7 mouse cellular contexts compared by ENCODE assay signal in the genomic region with DNA sequence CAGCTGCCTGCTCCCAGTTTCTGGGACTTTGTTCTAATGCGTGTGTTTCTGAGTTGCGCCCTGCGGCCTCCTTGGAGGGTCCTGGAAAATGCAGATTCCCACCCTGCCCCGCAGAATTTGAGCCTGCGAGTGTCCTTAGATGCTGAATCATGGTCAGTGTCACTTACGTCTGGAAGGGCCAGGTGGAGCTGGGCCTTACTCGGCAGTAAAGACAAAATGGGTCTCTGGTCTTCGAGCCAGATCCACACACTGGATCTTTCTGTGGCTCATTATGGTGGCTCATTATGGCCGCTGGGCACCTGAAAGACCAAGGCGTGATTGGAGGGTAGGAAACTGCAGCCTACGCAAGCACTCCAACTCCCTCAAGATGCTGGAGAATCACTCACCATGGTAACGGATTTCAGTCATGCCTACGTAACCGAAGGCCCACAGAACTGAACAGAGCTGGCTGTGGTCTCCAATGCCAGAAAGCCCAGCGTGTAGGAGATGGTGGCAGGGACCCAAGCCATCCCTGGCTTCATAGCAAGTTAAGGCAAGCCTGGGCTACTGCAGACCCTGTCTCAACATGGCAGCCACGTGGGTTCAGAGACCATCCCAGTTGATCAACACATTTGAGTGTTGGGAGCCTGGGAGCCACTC. TPM values are rescaled to one million over a fixed set of nuclear protein-coding genes. Genes with fewer than 3 reads are reported as not detected.
DNase-seq lines count a peak whose midpoint lies in the region; ATAC-seq and TF ChIP-seq lines count a peak whose summit lies in the region.

No protein-coding gene starts in this region.

- peaks cover 3 to 34% of the 10 kb centered on the region in 2 experiments for H3K4me1 ChIP-seq in ES-E14 (ENCODE audit: control insufficient read depth in 2 of 2, insufficient read depth in 2 of 2, low read length in 2 of 2, poor library complexity in 1 of 2)
- H3K4me1 ChIP-seq in forebrain, postnatal 0 days (ENCODE audit: insufficient read depth): peaks cover 17% of the 10 kb centered on the region
- peaks cover 5% of the 10 kb centered on the region for H3K4me1 ChIP-seq in midbrain, embryonic 11.5 days (ENCODE audit: control insufficient read depth, insufficient read depth, low read length)

- no peaks in the 10 kb centered on the region for H3K79me3 ChIP-seq in C2C12 (ENCODE audit: low read depth)

- WGBS in forebrain, postnatal 0 days: 64% methylated on average over 16 of the region's 16 CpGs
- WGBS in midbrain, embryonic 11.5 days: 77% methylated on average over 16 of the region's 16 CpGs

- H3ac ChIP-seq in C2C12 (ENCODE audit: control insufficient read depth, insufficient read length, low read depth): no peak overlapping the region

- H3K27me3 ChIP-seq in C2C12 (ENCODE audit: control insufficient read depth, insufficient read depth, insufficient read length): peaks cover 7% of the 10 kb centered on the region
- H3K27me3 ChIP-seq in forebrain, postnatal 0 days (ENCODE audit: insufficient read depth, low read length): no peaks in the 10 kb centered on the region
- 0 out of 2 replicates have a peak, but pooled peaks cover 2% of the 10 kb centered on the region for H3K27me3 ChIP-seq in midbrain, embryonic 11.5 days (ENCODE audit: control insufficient read depth, insufficient read depth, low read length)

- H3K4me3 ChIP-seq in C2C12 (ENCODE audit: insufficient read depth, poor library complexity, severe bottlenecking) (peak overlapping the region; percentile 56), ES-E14 (ENCODE audit: insufficient read depth in 1 of 2, low read depth in 1 of 2, low read length in 2 of 2, poor library complexity in 1 of 2, severe bottlenecking in 1 of 2) (peak overlapping the region; percentile 55 to 63)
- peak overlapping the region; percentile 61 for H3K4me3 ChIP-seq in forebrain, postnatal 0 days (ENCODE audit: low read depth, low read length)
- peak overlapping the region; percentile 48 for H3K4me3 ChIP-seq in midbrain, embryonic 11.5 days (ENCODE audit: low read depth, low read length)

- H3K36me3 ChIP-seq in C2C12 (ENCODE audit: control insufficient read depth, insufficient read depth) (no peaks in the 10 kb centered on the region), ES-E14 (ENCODE audit: control insufficient read depth, insufficient read depth, low read length, poor library complexity, severe bottlenecking) (peaks cover 7% of the 10 kb centered on the region)
- peaks cover 6% of the 10 kb centered on the region; the same call in 1 of the 2 replicates for H3K36me3 ChIP-seq in forebrain, postnatal 0 days (ENCODE audit: insufficient read depth)
- H3K36me3 ChIP-seq in midbrain, embryonic 11.5 days (ENCODE audit: control insufficient read depth, insufficient read depth, low read length): no peaks in the 10 kb centered on the region

- peak; percentile 43 for ATAC-seq in forebrain, postnatal 0 days
- ATAC-seq in midbrain, embryonic 11.5 days (ENCODE audit: low FRiP score): no peak
- no peak for ATAC-seq in monocyte, adult 5-6 weeks (replicated peaks; ENCODE audit: insufficient number of reproducible peaks, low FRiP score, low TSS enrichment, poor library complexity, severe bottlenecking)

- no peak for TF ChIP-seq CTCF in C2C12 (IDR thresholded peaks at IDR 0.05; ENCODE audit: control insufficient read depth, insufficient read depth, insufficient read length)
- TF ChIP-seq CTCF in forebrain, postnatal 0 days (IDR thresholded peaks at IDR 0.05; ENCODE audit: low read depth): no peak

- in situ Hi-C loops in ES-E14 (cut with MboI; ENCODE audit: low sequenced_read_pairs in 2 of 2, unreplicated experiment in 2 of 2): no loop called here

- H3K9ac ChIP-seq in ES-E14 (ENCODE audit: insufficient read depth, low read depth, low read length, poor library complexity, severe bottlenecking): peak overlapping the region; percentile 46
- peak overlapping the region; percentile 71 for H3K9ac ChIP-seq in forebrain, postnatal 0 days
- H3K9ac ChIP-seq in midbrain, embryonic 11.5 days (ENCODE audit: low read length): peak overlapping the region; percentile 43

- H3K4me2 ChIP-seq in forebrain, postnatal 0 days (ENCODE audit: low read depth): peak overlapping the region; percentile 97
- peak overlapping the region; percentile 75 for H3K4me2 ChIP-seq in midbrain, embryonic 11.5 days

- no peak for DNase-seq in ES-E14 (ENCODE audit: low read depth, low spot score)
- peak; percentile 58 for DNase-seq in forebrain, postnatal 0 days
- peak; percentile 33 to 46 for DNase-seq in layer of hippocampus, postnatal 25 days (ENCODE audit: extremely low spot score in 1 of 2, low spot score in 1 of 2)
- no peak for DNase-seq in midbrain, embryonic 11.5 days (ENCODE audit: low spot score, missing footprints)
- no peak for DNase-seq in spleen, postnatal 36 days (ENCODE audit: low spot score in 2 of 2)

- no peaks in the 10 kb centered on the region for H3K79me2 ChIP-seq in C2C12 (ENCODE audit: control insufficient read depth, insufficient read depth)

- no peak overlapping the region for H3K27ac ChIP-seq in ES-E14 (ENCODE audit: insufficient read depth, low read depth, low read length, poor library complexity, severe bottlenecking)
- 0 out of 2 replicates have a peak overlapping the region, but pooled peaks have one; percentile 57 for H3K27ac ChIP-seq in forebrain, postnatal 0 days (ENCODE audit: low read depth, low read length)
- no peak overlapping the region for H3K27ac ChIP-seq in midbrain, embryonic 11.5 days (ENCODE audit: low read depth, low read length)

- no peaks in the 10 kb centered on the region for H3K9me3 ChIP-seq in ES-E14 (ENCODE audit: control insufficient read depth, insufficient read depth, low read depth, low read length)
- no peaks in the 10 kb centered on the region for H3K9me3 ChIP-seq in forebrain, postnatal 0 days (ENCODE audit: low read length)
- no peaks in the 10 kb centered on the region for H3K9me3 ChIP-seq in midbrain, embryonic 11.5 days (ENCODE audit: control insufficient read depth, low read length)

TF ChIP-seq in C2C12, 6 proteins besides CTCF, POLR2A, EP300 and RAD21:
- TF ChIP-seq MAX (IDR thresholded peaks at IDR 0.05) (no peak), FOSL1 (IDR thresholded peaks at IDR 0.05; ENCODE audit: insufficient read depth, low read length, poor library complexity, severe bottlenecking) (no peak), CEBPB (IDR thresholded peaks at IDR 0.05; ENCODE audit: low read depth) (no peak), USF1 (IDR thresholded peaks at IDR 0.05; ENCODE audit: low read depth) (no peak), MYOG (IDR thresholded peaks at IDR 0.05; ENCODE audit: control insufficient read depth, extremely low read depth, insufficient read length) (no peak), MYOD1 (IDR thresholded peaks at IDR 0.05; ENCODE audit: control insufficient read depth, insufficient read length, low read depth) (no peak)

TF ChIP-seq in ES-E14, 5 proteins besides CTCF, POLR2A, EP300 and RAD21:
- TF ChIP-seq HCFC1 (IDR thresholded peaks at IDR 0.05; ENCODE audit: borderline replicate concordance, insufficient read depth, low read length) (no peak), ZC3H11A (IDR thresholded peaks at IDR 0.05; ENCODE audit: borderline replicate concordance, low read depth, low read length) (no peak), ZNF384 (IDR thresholded peaks at IDR 0.05; ENCODE audit: low read depth, low read length) (no peak), CHD2 (IDR thresholded peaks at IDR 0.05; ENCODE audit: low read depth, low read length) (no peak), MAFK (IDR thresholded peaks at IDR 0.05; ENCODE audit: insufficient read depth, low read depth, low read length) (no peak)

RNA-seq across cellular contexts. Expression of gene Gaa, which starts 1.0 kb away (rescaled TPM):
- 32.2 TPM for polyA plus RNA-seq in C2C12 (2012; fragmentation: generic; extraction: Trizol)
- total RNA-seq in ES-E14 (2012; rRNA removed): 69.3 and 116 TPM in 2 replicates
- 97.3 and 135 TPM in 2 replicates for total RNA-seq in forebrain, postnatal 0 days (2014; rRNA removed)
- 79.8 and 109 TPM in 2 replicates for polyA plus RNA-seq in forebrain, postnatal 0 days (2015; fragmentation: Nextera tagmentation; extraction: Ambion mirVana)
- total RNA-seq in layer of hippocampus, postnatal 25 days (2021): 100 to 1,000 TPM; 304 to 308 TPM
- 15.5 and 19.0 TPM in 2 replicates for polyA plus RNA-seq in midbrain, embryonic 11.5 days (2014; fragmentation: Nextera tagmentation; extraction: Ambion mirVana)
- 8.7 to 20.4 TPM (median 12.8 TPM) in 3 replicates for total RNA-seq in monocyte, adult 5-6 weeks (2017)

RNA-seq across cellular contexts. Expression of gene Eif4a3, which starts 31.2 kb away (rescaled TPM):
- 349 TPM for polyA plus RNA-seq in C2C12 (2012; fragmentation: generic; extraction: Trizol)
- total RNA-seq in ES-E14 (2012; rRNA removed): 337 and 400 TPM in 2 replicates
- total RNA-seq in forebrain, postnatal 0 days (2014; rRNA removed): 186 and 192 TPM in 2 replicates
- polyA plus RNA-seq in forebrain, postnatal 0 days (2015; fragmentation: Nextera tagmentation; extraction: Ambion mirVana): 266 and 286 TPM in 2 replicates
- total RNA-seq in layer of hippocampus, postnatal 25 days (2021): 10 to 100 TPM; 82.2 to 91.7 TPM
- 389 and 409 TPM in 2 replicates for polyA plus RNA-seq in midbrain, embryonic 11.5 days (2014; fragmentation: Nextera tagmentation; extraction: Ambion mirVana)
- total RNA-seq in monocyte, adult 5-6 weeks (2017): 130 to 164 TPM (median 159 TPM) in 3 replicates

RNA-seq across cellular contexts. Expression of gene Card14, which starts 38.9 kb away (rescaled TPM):
- polyA plus RNA-seq in C2C12 (2012; fragmentation: generic; extraction: Trizol): not detected
- total RNA-seq in ES-E14 (2012; rRNA removed): 0.22 and 0.58 TPM in 2 replicates
- total RNA-seq in forebrain, postnatal 0 days (2014; rRNA removed): 0.85 and 1.6 TPM in 2 replicates
- 0.28 and 0.34 TPM in 2 replicates for polyA plus RNA-seq in forebrain, postnatal 0 days (2015; fragmentation: Nextera tagmentation; extraction: Ambion mirVana)
- under 1 TPM; 0.52 to 0.98 TPM for total RNA-seq in layer of hippocampus, postnatal 25 days (2021)
- not detected in 2 replicates for polyA plus RNA-seq in midbrain, embryonic 11.5 days (2014; fragmentation: Nextera tagmentation; extraction: Ambion mirVana)
- total RNA-seq in monocyte, adult 5-6 weeks (2017): 0.19 TPM in 1 of 3 replicates, not detected in the others

RNA-seq across cellular contexts. Expression of gene Ccdc40, which starts 40.3 kb away (rescaled TPM):
- polyA plus RNA-seq in C2C12 (2012; fragmentation: generic; extraction: Trizol): 0.12 TPM
- 6.2 and 6.4 TPM in 2 replicates for total RNA-seq in ES-E14 (2012; rRNA removed)
- 10.5 and 14.6 TPM in 2 replicates for total RNA-seq in forebrain, postnatal 0 days (2014; rRNA removed)
- 7.2 and 11.8 TPM in 2 replicates for polyA plus RNA-seq in forebrain, postnatal 0 days (2015; fragmentation: Nextera tagmentation; extraction: Ambion mirVana)
- total RNA-seq in layer of hippocampus, postnatal 25 days (2021): 1 to 10 TPM; 1.5 to 5.5 TPM
- polyA plus RNA-seq in midbrain, embryonic 11.5 days (2014; fragmentation: Nextera tagmentation; extraction: Ambion mirVana): 18.6 and 18.9 TPM in 2 replicates
- total RNA-seq in monocyte, adult 5-6 weeks (2017): 0.96 to 2.3 TPM (median 1.8 TPM) in 3 replicates

RNA-seq across cellular contexts. Expression of gene Tbc1d16, which starts 40.4 kb away (rescaled TPM):
- 4.9 TPM for polyA plus RNA-seq in C2C12 (2012; fragmentation: generic; extraction: Trizol)
- total RNA-seq in ES-E14 (2012; rRNA removed): 6.3 and 10.1 TPM in 2 replicates
- total RNA-seq in forebrain, postnatal 0 days (2014; rRNA removed): 133 and 153 TPM in 2 replicates
- 41.2 and 60.4 TPM in 2 replicates for polyA plus RNA-seq in forebrain, postnatal 0 days (2015; fragmentation: Nextera tagmentation; extraction: Ambion mirVana)
- 10 to 100 TPM; 53.6 to 55.9 TPM for total RNA-seq in layer of hippocampus, postnatal 25 days (2021)
- 13.3 and 15.2 TPM in 2 replicates for polyA plus RNA-seq in midbrain, embryonic 11.5 days (2014; fragmentation: Nextera tagmentation; extraction: Ambion mirVana)
- 0.21 to 0.86 TPM (median 0.49 TPM) in 3 replicates for total RNA-seq in monocyte, adult 5-6 weeks (2017)

Comparison
In these comparisons a context has a peak if more than half of its experiments do, and no peak if none do; other contexts are left out.
1. DNase-seq: peak in forebrain, postnatal 0 days (single experiment) and layer of hippocampus, postnatal 25 days (2 of 2); none in ES-E14 (single experiment), midbrain, embryonic 11.5 days (single experiment) and spleen, postnatal 36 days (0 of 2).
2. Peak in every context shown above with its lines, with median percentiles within 50 percentile points of each other: H3K4me3 ChIP-seq and H3K9ac ChIP-seq.